Mouse (Mus musculus) ES-E14 (cell line): ENCODE data around the gene 4930469K13Rik.

Experiments
- CHD2 ChIP-seq: IDR thresholded peaks from 2 replicates; pipeline ENCODE4 v1.6.1; 2014; ENCODE audit warnings: mild to moderate bottlenecking, low read depth, low read length, inconsistent platforms
- MAFK ChIP-seq: IDR thresholded peaks from 2 replicates; pipeline ENCODE4 v1.6.1; 2014; ENCODE audit warnings: mild to moderate bottlenecking, low read depth, low read length, inconsistent platforms; ENCODE audit not compliant: insufficient read depth

- TF ChIP-seq CHD2: no peak
- no peak for TF ChIP-seq MAFK
Observed at GRCm38 (mm10) chr11:33957595-33957994, 140.8 kb downstream of the 4930469K13Rik start.
